Mouse (Mus musculus) olfactory bulb, adult 2 months (tissue): ENCODE measurements at regions not wholly inside any gene's neighbourhood (a gene's known extent, or its start where the extent isn't known, plus 50 kb on each side); places are given as distances from the start of the nearest gene placed in this dataset.

Source experiments
- CTCF ChIP-seq: fragments of 200-500 bp; IDR thresholded peaks from 2 replicates; pipeline ENCODE4 v1.5.1; 2012; ENCODE audit warnings: low read depth, mild to moderate bottlenecking, low read length, moderate library complexity; ENCODE audit not compliant: insufficient read depth
- POLR2A ChIP-seq: fragments of 200-500 bp; IDR thresholded peaks from 2 replicates; pipeline ENCODE4 v1.6.1; 2012; ENCODE audit warnings: mild to moderate bottlenecking, low read depth, low read length, moderate library complexity; ENCODE audit not compliant: insufficient read depth

DNA sequence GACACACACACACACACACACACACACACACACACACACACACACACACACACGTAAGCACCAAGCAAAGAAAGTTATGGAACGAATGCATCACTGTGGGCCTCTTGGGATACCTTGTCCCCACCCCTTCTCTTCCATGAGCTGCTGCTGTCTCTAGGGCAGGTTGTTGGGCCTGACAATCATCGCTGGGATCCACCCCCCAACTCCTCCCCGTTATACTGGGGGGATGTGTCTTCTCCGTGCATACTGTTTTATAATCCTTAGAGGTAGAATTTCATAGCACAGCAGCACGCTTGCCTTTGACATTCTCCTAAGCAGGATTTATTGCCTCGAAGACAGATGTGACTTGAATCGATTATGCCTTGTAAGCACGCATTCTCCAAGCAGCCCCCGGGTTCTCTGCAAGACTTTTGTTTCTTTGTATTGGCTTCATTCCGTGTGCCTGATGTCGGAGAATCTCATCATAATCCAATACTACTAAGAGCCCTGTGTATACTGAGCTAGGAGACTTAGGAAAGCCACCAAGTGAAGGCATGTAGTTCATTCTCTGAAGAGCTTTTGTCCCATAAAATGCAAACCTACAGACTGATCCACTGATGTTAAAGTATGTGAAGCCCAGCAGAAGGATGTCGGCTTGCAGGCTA is 386.4 kb downstream of the Prdm2 start:
- no peak for TF ChIP-seq CTCF
- TF ChIP-seq POLR2A, result no peak
